Mouse (Mus musculus): ENCODE data around the gene Gab1. TPM values are rescaled to one million over a fixed set of nuclear protein-coding genes. Genes with fewer than 3 reads are reported as not detected.

Gene Gab1
- polyA plus RNA-seq, 1 experiment from 2014 or later, result 15.8 TPM

- Histone ChIP-seq H3K4me1 (replicated peaks) (peaks cover 18% of the 10 kb centered on the region), H3K4me3 (no peak overlapping the region), H3K9me3 (no peaks in the 10 kb centered on the region), H3K27me3 (ENCODE audit: insufficient read depth, poor library complexity, severe bottlenecking) (no peaks in the 10 kb centered on the region), H3K36me3 (no peaks in the 10 kb centered on the region), H3K27ac (peak overlapping the region; percentile 53)
- WGBS, result 78% methylated on average over 11 of the region's 11 CpGs
- no peak for DNase-seq (ENCODE audit: low spot score)
Measured at GRCm38 (mm10) chr8:80830724-80831566, 49.4 kb downstream of the Gab1 start.

DNA sequence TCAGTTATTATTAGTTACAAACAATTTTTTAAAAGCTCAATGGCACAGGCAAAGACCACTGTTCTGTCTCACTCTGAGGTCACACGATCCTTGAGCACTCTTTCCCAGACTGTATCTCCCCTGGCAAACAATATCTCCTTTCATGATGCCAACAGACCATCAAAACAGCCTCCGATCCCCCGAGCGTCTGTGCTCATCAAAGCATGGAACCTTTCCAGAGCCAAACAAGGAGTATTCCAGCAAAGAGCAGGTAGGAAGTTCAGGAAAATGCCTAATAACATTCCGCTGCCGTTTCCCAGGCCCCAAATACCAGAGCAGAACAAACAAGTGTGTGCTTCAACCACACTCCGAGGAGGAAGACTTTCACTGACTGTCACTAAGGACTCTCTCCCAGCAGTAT lies 50.2 kb downstream of the Gab1 start:
- DNase-seq (ENCODE audit: low spot score), result no peak
- H3K9me3 ChIP-seq, result no peaks in the 10 kb centered on the region
- no peaks in the 10 kb centered on the region for H3K27me3 ChIP-seq (ENCODE audit: insufficient read depth, poor library complexity, severe bottlenecking)
- no peak overlapping the region for H3K4me3 ChIP-seq
- H3K4me1 ChIP-seq (replicated peaks), result peaks cover 25% of the 10 kb centered on the region
- H3K36me3 ChIP-seq, result no peaks in the 10 kb centered on the region
- peak overlapping the region; percentile 29 for H3K27ac ChIP-seq
- 67% methylated on average over 7 of the region's 7 CpGs for WGBS

- 96% methylated on average over 7 of the region's 7 CpGs for WGBS
- no peak for DNase-seq (ENCODE audit: low spot score)
- H3K4me1 ChIP-seq (replicated peaks), result peaks cover 43% of the 10 kb centered on the region
Measured at GRCm38 (mm10) chr8:80826996-80827395, 53.3 kb downstream of the Gab1 start.

GRCm38 (mm10) chr8:80825136-80825535 lies 55.2 kb downstream of the Gab1 start:
- H3K4me3 ChIP-seq, result no peak overlapping the region
- 69% methylated on average over 4 of the region's 4 CpGs for WGBS
- H3K27ac ChIP-seq, result no peak overlapping the region
- no peaks in the 10 kb centered on the region for H3K27me3 ChIP-seq (ENCODE audit: insufficient read depth, poor library complexity, severe bottlenecking)
- H3K36me3 ChIP-seq, result no peaks in the 10 kb centered on the region
- peaks cover 31% of the 10 kb centered on the region for H3K4me1 ChIP-seq (replicated peaks)
- no peak for DNase-seq (ENCODE audit: low spot score)
- no peaks in the 10 kb centered on the region for H3K9me3 ChIP-seq

More at GRCm38 (mm10) chr8:80826996-80827395, 53.3 kb downstream of the Gab1 start:
- Histone ChIP-seq H3K27me3 (ENCODE audit: insufficient read depth, poor library complexity, severe bottlenecking) (no peaks in the 10 kb centered on the region), H3K9me3 (no peaks in the 10 kb centered on the region), H3K36me3 (no peaks in the 10 kb centered on the region), H3K4me3 (no peak overlapping the region), H3K27ac (no peak overlapping the region)

DNA sequence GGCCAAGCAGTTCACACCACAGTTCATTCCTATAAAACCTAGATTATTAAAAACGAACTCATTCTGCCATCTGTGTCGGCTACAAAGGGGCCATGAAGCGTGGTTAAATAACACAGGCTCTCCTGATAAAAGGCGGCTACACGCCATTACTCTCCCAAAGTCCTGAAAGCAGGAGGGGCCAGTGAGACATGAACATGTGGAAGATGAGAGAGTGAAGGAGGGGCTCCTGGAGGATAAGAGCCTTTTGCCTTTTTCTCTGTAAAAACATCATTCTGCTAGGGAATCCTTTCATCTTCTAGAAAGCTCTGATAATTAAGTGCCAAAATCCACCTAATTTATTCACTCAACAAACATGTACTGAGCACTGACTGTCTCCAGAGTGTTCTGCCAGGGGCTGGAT lies 55.9 kb downstream of the Gab1 start:
- no peak overlapping the region for H3K27ac ChIP-seq
- DNase-seq (ENCODE audit: low spot score), result no peak
- no peaks in the 10 kb centered on the region for H3K27me3 ChIP-seq (ENCODE audit: insufficient read depth, poor library complexity, severe bottlenecking)
- WGBS, result 67% methylated on average over 5 of the region's 5 CpGs
- H3K9me3 ChIP-seq, result no peaks in the 10 kb centered on the region
- H3K4me3 ChIP-seq, result no peak overlapping the region
- H3K36me3 ChIP-seq, result no peaks in the 10 kb centered on the region
- H3K4me1 ChIP-seq (replicated peaks), result peaks cover 30% of the 10 kb centered on the region

- Histone ChIP-seq H3K4me1 (replicated peaks) (peaks cover 34% of the 10 kb centered on the region), H3K4me3 (no peak overlapping the region), H3K36me3 (no peaks in the 10 kb centered on the region), H3K9me3 (no peaks in the 10 kb centered on the region), H3K27ac (0 out of 2 replicates have a peak overlapping the region, but pooled peaks have one; percentile 19), H3K27me3 (ENCODE audit: insufficient read depth, poor library complexity, severe bottlenecking) (no peaks in the 10 kb centered on the region)
- no peak for DNase-seq (ENCODE audit: low spot score)
- WGBS, result 73% methylated on average over 5 of the region's 5 CpGs
Measured at GRCm38 (mm10) chr8:80823250-80823649, 57.1 kb downstream of the Gab1 start.

DNA sequence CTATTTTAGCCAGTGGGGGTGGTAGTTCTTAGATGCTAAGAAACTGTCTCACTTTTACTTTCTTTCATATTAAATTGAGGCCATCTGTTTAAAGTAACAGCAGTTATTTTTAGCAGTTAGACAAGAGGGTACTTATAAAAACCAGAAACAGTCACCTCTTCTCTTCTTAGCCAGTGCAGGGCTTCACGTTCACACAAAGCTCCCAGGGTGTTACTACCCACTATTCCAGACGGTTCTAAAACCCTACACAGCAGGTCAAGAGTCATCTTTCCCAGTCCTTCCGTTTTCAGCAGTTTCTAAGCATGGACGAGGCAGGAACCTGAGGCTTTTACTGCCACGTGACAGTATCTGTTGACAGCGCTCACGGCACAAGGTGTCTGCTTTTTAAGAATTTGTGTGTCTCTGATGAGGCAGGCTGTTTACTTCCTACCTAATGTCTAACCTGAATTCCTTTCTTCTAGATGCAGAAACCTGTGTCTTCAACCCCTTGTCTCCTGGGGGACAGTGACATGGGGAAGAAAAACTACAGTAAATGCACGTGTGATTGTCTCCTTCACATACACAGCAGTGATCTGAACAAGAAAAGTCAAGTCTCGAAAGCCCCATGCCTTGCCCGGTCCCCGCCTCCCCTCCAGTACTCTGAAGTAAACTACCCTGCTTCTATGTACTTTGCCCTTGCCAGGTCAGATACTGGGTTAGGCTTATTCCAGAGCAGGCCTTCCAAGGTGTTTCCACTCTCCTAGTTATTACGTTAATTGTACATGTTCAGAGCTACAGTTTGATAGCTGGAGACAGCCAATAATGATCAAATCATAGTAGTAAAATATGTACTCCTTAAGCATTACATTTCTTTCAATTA lies 58.7 kb downstream of the Gab1 start:
- Histone ChIP-seq H3K4me3 (no peak overlapping the region), H3K9me3 (no peaks in the 10 kb centered on the region), H3K4me1 (replicated peaks) (peaks cover 31% of the 10 kb centered on the region), H3K27ac (no peak overlapping the region), H3K36me3 (no peaks in the 10 kb centered on the region), H3K27me3 (ENCODE audit: insufficient read depth, poor library complexity, severe bottlenecking) (no peaks in the 10 kb centered on the region)
- 79% methylated on average over 12 of the region's 12 CpGs for WGBS
- no peak for DNase-seq (ENCODE audit: low spot score)

DNA sequence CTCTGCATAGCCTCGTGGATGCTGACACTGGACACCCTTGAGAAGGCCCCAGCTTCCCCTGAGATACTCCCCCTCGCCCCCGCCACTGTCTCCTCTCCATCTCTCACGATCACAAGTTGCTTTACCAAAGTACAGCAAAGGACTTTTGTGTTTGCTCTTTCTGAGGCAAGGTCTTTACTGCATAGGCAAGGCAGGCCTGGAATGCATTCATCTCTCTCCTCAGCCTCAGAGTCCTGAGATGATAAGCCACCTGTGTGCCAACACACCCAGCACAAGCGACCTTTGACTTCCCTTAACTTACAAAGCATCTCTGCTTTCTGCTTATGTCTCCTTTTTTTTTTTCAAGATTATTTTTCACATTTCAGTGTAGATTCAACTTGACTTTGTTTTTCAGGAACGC lies 61.3 kb downstream of the Gab1 start:
- H3K4me3 ChIP-seq, result no peak overlapping the region
- H3K27me3 ChIP-seq (ENCODE audit: insufficient read depth, poor library complexity, severe bottlenecking), result no peaks in the 10 kb centered on the region
- DNase-seq (ENCODE audit: low spot score), result no peak
- no peaks in the 10 kb centered on the region for H3K36me3 ChIP-seq
- H3K4me1 ChIP-seq (replicated peaks), result peaks cover 18% of the 10 kb centered on the region
- H3K9me3 ChIP-seq, result no peaks in the 10 kb centered on the region
- WGBS, result 84% methylated on average over 6 of the region's 6 CpGs
- no peak overlapping the region for H3K27ac ChIP-seq

DNA sequence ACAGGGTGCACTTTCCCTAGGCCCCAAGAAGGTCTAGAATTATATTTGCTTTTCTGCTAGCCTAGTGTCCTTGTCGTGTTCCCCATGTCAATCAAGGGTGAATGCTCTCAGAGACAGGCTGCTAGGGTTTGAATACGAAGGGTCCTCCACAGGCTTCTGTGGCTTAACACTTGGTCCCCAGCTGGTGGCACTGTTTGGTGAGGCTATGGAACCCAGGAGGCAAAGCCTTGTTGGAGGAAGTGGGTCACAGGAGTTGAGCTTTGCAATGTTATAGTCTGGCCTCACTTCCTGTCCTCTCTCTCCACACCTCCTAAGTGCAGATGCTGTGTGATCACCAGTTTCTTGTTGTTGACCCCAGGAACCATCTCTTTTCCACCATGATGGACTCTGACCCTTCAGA lies 63.3 kb downstream of the Gab1 start:
- H3K36me3 ChIP-seq, result no peaks in the 10 kb centered on the region
- H3K4me3 ChIP-seq, result no peak overlapping the region
- no peaks in the 10 kb centered on the region for H3K9me3 ChIP-seq
- no peak overlapping the region for H3K27ac ChIP-seq
- WGBS, result 86% methylated on average over 2 of the region's 2 CpGs
- no peak for DNase-seq (ENCODE audit: low spot score)
- H3K4me1 ChIP-seq (replicated peaks), result peaks cover 16% of the 10 kb centered on the region
- H3K27me3 ChIP-seq (ENCODE audit: insufficient read depth, poor library complexity, severe bottlenecking), result no peaks in the 10 kb centered on the region

GRCm38 (mm10) chr8:80815179-80815578 lies 65.1 kb downstream of the Gab1 start:
- H3K9me3 ChIP-seq, result no peaks in the 10 kb centered on the region
- H3K27me3 ChIP-seq (ENCODE audit: insufficient read depth, poor library complexity, severe bottlenecking), result no peaks in the 10 kb centered on the region
- H3K4me3 ChIP-seq, result no peak overlapping the region
- peaks cover 27% of the 10 kb centered on the region for H3K4me1 ChIP-seq (replicated peaks)
- no peak for DNase-seq (ENCODE audit: low spot score)
- no peaks in the 10 kb centered on the region for H3K36me3 ChIP-seq
- WGBS, result 86% methylated on average over 6 of the region's 6 CpGs
- no peak overlapping the region for H3K27ac ChIP-seq

- Histone ChIP-seq H3K27me3 (ENCODE audit: insufficient read depth, poor library complexity, severe bottlenecking) (no peaks in the 10 kb centered on the region), H3K27ac (peak overlapping the region; percentile 18; the same call in 1 of the 2 replicates), H3K4me1 (replicated peaks) (peaks cover 28% of the 10 kb centered on the region), H3K4me3 (no peak overlapping the region), H3K36me3 (no peaks in the 10 kb centered on the region), H3K9me3 (no peaks in the 10 kb centered on the region)
- 56% methylated on average over 13 of the region's 13 CpGs for WGBS
- DNase-seq (ENCODE audit: low spot score), result no peak
Measured at GRCm38 (mm10) chr8:80814087-80814791, 66.1 kb downstream of the Gab1 start.

DNA sequence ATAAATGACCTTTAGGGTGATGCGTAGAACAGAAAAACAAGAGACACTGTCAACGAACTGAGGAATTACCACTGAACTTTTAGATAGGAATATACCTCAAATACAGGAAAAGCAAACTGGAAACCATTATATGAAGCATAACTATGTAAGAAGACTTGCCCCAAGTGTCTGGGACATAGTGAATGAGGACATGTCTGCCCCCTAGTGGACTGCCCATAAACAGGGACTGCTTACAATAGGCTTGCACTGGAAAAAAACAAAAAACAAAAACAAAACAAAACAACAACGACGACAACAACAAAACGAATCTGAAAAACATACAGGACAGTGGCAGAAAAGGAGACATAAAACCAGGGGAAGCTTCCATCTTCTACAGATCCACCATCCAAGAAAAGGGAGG lies 66.9 kb downstream of the Gab1 start:
- Histone ChIP-seq H3K4me1 (replicated peaks) (peaks cover 32% of the 10 kb centered on the region), H3K9me3 (no peaks in the 10 kb centered on the region), H3K36me3 (no peaks in the 10 kb centered on the region), H3K27ac (no peak overlapping the region), H3K4me3 (no peak overlapping the region), H3K27me3 (ENCODE audit: insufficient read depth, poor library complexity, severe bottlenecking) (no peaks in the 10 kb centered on the region)
- no peak for DNase-seq (ENCODE audit: low spot score)
- 85% methylated on average over 5 of the region's 5 CpGs for WGBS

Data from hindbrain, embryonic 10.5 days (tissue).